Mouse (Mus musculus) C2C12 (cell line): ENCODE data around the gene Hspb11. TPM values are rescaled to one million over a fixed set of nuclear protein-coding genes. Genes with fewer than 3 reads are reported as not detected.

Experiments used
- H3K27me3 ChIP-seq: one replicate; pipeline ENCODE4 v1.6.1; 2011; ENCODE audit not compliant: control insufficient read depth, insufficient read depth, insufficient read length
- H3K36me3 ChIP-seq: one replicate; pipeline ENCODE4 v1.6.1; 2011; ENCODE audit not compliant: control insufficient read depth, insufficient read depth
- H3K4me3 ChIP-seq: one replicate; pipeline ENCODE4 v1.5.1; 2011; ENCODE audit warnings: mild to moderate bottlenecking, control low read depth; ENCODE audit not compliant: poor library complexity, insufficient read depth, severe bottlenecking
- H3K79me2 ChIP-seq: one replicate; pipeline ENCODE4 v1.6.1; 2011; ENCODE audit not compliant: control insufficient read depth, insufficient read depth
- H3K79me3 ChIP-seq: one replicate; pipeline ENCODE4 v1.6.1; 2011; ENCODE audit warnings: low read depth, control low read depth
- H3ac ChIP-seq: one replicate; pipeline ENCODE3; 2011; ENCODE audit warnings: low read depth; ENCODE audit not compliant: control insufficient read depth, insufficient read length
- CEBPB ChIP-seq: IDR thresholded peaks from one replicate; pipeline ENCODE4 v1.6.1; 2011; ENCODE audit warnings: low read depth, mild to moderate bottlenecking, control low read depth, moderate library complexity
- CTCF ChIP-seq: IDR thresholded peaks from one replicate; pipeline ENCODE4 v1.5.1; 2011; ENCODE audit not compliant: control insufficient read depth, insufficient read depth, insufficient read length
- FOSL1 ChIP-seq: IDR thresholded peaks from one replicate; pipeline ENCODE4 v1.8.0; 2011; ENCODE audit warnings: mild to moderate bottlenecking, low read length; ENCODE audit not compliant: poor library complexity, insufficient read depth, severe bottlenecking
- MAX ChIP-seq: IDR thresholded peaks from one replicate; pipeline ENCODE4 v1.6.1; 2011; ENCODE audit warnings: mild to moderate bottlenecking, control low read depth
- MYOD1 ChIP-seq: IDR thresholded peaks from one replicate; pipeline ENCODE4 v1.6.1; 2011; ENCODE audit warnings: low read depth; ENCODE audit not compliant: control insufficient read depth, insufficient read length
- MYOG ChIP-seq: IDR thresholded peaks from one replicate; pipeline ENCODE4 v1.6.1; 2011; ENCODE audit not compliant: control insufficient read depth, insufficient read length; ENCODE audit errors: extremely low read depth
- USF1 ChIP-seq: IDR thresholded peaks from one replicate; pipeline ENCODE4 v1.6.1; 2011; ENCODE audit warnings: low read depth, mild to moderate bottlenecking, control low read depth, moderate library complexity
- polyA plus RNA-seq: library from polyadenylated mRNA; unstranded; fragments of >200 nt; fragmentation: generic; extraction: Trizol; gene quantifications from one replicate; pipeline ENCODE4 v1.2.1, GENCODE M21; 2012; ENCODE audit warnings: missing spikeins

The Hspb11 gene
- polyA plus RNA-seq, 1 experiment, result 15.5 TPM

DNA sequence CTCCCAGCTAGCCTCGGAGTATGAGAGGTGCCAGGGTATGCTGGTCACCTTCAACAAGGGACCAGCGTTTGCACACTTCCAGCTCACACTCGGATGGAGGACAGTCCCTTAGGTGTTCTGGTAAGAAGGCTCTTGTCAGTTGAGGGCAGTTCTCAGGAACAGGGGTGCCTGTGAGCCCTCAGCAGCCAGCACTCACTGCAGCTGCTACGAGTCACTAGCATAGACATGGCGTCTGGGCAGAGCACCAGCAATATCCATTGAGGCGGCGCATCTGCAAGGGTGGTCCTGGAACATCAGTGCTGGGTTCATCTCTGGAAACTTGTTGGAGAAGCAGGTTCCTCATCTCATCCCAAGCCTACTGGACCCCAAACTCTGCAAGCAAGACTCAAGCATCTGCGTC, 33.0 kb downstream of the Hspb11 start:
- H3K27me3 ChIP-seq, result no peaks in the 10 kb centered on the region
- no peak overlapping the region for H3K4me3 ChIP-seq
- H3ac ChIP-seq, result no peak overlapping the region
- no peaks in the 10 kb centered on the region for H3K79me2 ChIP-seq
- H3K79me3 ChIP-seq, result no peaks in the 10 kb centered on the region
- TF ChIP-seq CEBPB, result no peak
- TF ChIP-seq MYOD1, result no peak
- TF ChIP-seq CTCF, result no peak
- TF ChIP-seq USF1, result no peak
- no peak for TF ChIP-seq MAX
- no peak for TF ChIP-seq FOSL1
- TF ChIP-seq MYOG, result no peak
- H3K36me3 ChIP-seq, result no peaks in the 10 kb centered on the region

DNA sequence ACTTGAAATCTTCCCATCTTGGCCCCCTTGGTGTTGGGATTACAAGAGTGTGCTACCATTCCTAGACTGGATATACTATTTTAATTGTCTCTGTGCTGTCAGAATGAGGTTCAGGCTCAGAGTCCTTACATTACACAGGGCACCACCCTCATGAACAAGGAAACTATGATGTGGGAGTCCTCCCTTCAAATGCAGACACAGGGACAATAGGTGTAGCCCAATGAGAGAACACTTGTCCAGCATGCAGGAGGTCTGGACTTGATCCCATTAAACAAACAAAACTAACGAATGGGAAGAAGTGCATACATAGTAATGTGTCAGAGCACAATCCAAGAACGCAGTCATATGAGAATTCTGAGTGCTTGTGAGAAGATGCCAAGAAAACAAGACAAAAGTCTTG, 34.1 kb downstream of the Hspb11 start:
- H3ac ChIP-seq, result no peak overlapping the region
- H3K79me2 ChIP-seq, result no peaks in the 10 kb centered on the region
- TF ChIP-seq CEBPB (no peak), FOSL1 (no peak), CTCF (no peak), USF1 (no peak), MYOG (no peak), MYOD1 (no peak), MAX (no peak)
- H3K4me3 ChIP-seq, result no peak overlapping the region
- no peaks in the 10 kb centered on the region for H3K79me3 ChIP-seq
- no peaks in the 10 kb centered on the region for H3K27me3 ChIP-seq
- no peaks in the 10 kb centered on the region for H3K36me3 ChIP-seq

GRCm38 (mm10) chr4:107291611-107292272, 38.3 kb downstream of the Hspb11 start:
- no peaks in the 10 kb centered on the region for H3K36me3 ChIP-seq
- no peaks in the 10 kb centered on the region for H3K79me3 ChIP-seq
- TF ChIP-seq USF1, result no peak
- no peak overlapping the region for H3K4me3 ChIP-seq
- peaks cover 17% of the 10 kb centered on the region for H3K27me3 ChIP-seq
- H3K79me2 ChIP-seq, result no peaks in the 10 kb centered on the region
- no peak overlapping the region for H3ac ChIP-seq

- Histone ChIP-seq H3K79me2 (no peaks in the 10 kb centered on the region), H3K27me3 (peaks cover 17% of the 10 kb centered on the region), H3ac (no peak overlapping the region), H3K36me3 (no peaks in the 10 kb centered on the region), H3K79me3 (no peaks in the 10 kb centered on the region), H3K4me3 (no peak overlapping the region)
- TF ChIP-seq CEBPB (no peak), MYOG (no peak), MYOD1 (no peak), FOSL1 (no peak)
Observed at GRCm38 (mm10) chr4:107292273-107292662, 38.9 kb downstream of the Hspb11 start.

- no peak overlapping the region for H3ac ChIP-seq
- no peaks in the 10 kb centered on the region for H3K79me2 ChIP-seq
- TF ChIP-seq FOSL1 (no peak), USF1 (no peak), CEBPB (no peak), MAX (no peak), MYOG (no peak), MYOD1 (no peak), CTCF (no peak)
- H3K79me3 ChIP-seq, result no peaks in the 10 kb centered on the region
- no peak overlapping the region for H3K4me3 ChIP-seq
- H3K27me3 ChIP-seq, result peaks cover 17% of the 10 kb centered on the region
- no peaks in the 10 kb centered on the region for H3K36me3 ChIP-seq
Observed at GRCm38 (mm10) chr4:107298071-107298606, 44.7 kb downstream of the Hspb11 start.

DNA sequence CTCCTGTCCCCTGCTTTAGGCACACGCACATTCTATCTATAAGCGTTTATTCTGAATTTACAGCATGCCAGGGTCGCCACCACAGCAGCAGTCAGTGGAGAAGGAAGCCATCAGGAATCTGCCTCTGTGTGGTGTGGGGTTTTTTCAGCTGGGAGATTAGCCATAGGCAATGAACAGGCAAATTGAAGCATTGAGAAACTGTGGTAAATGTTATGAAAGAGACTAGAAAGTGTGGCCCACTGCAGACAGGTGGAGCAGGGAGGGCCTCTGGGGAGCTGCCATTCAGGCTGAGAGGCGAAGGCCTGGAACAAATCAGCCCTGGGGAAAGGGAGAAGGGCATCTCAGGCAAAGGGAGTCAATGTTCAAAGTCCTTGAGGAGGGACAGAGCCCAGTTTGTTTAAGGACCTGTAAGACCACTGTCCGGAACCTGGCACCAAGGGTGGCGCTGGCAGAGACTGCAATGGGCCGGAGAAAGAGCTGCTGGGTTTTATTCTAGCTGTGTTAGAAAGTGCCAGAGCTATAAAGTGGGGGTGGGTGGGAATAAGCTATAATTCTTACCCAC, 46.5 kb downstream of the Hspb11 start:
- Histone ChIP-seq H3K36me3 (no peaks in the 10 kb centered on the region), H3K79me3 (no peaks in the 10 kb centered on the region)
- TF ChIP-seq CEBPB (no peak), MAX (no peak), USF1 (no peak), CTCF (no peak), MYOG (no peak), MYOD1 (no peak), FOSL1 (no peak)

More for the DNA sequence above, 46.5 kb downstream of the Hspb11 start:
- Histone ChIP-seq H3K27me3 (peaks cover 12% of the 10 kb centered on the region), H3ac (no peak overlapping the region), H3K4me3 (no peak overlapping the region), H3K79me2 (no peaks in the 10 kb centered on the region)
